Mouse (Mus musculus) lung, adult 2 months (tissue): ENCODE measurements around the gene Tmem178. TPM values are rescaled to one million over a fixed set of nuclear protein-coding genes. Genes with fewer than 3 reads are reported as not detected.
A peak's percentile ranks its signal among the peaks of the same experiment; 100 is the strongest.

ENCODE experiments used
- DNase-seq: peaks from one replicate; pipeline ENCODE4 v3.0.0; 2022
- H3K4me1 ChIP-seq: fragments of 200-500 bp; 2 replicates; pipeline ENCODE4 v1.6.1; 2011; ENCODE audit warnings: low read length; ENCODE audit not compliant: control insufficient read depth, insufficient read depth
- H3K4me3 ChIP-seq: fragments of 200-500 bp; replicated peaks from 2 replicates; pipeline ENCODE3; 2011; ENCODE audit warnings: low read depth, mild to moderate bottlenecking, control low read depth, low read length; ENCODE audit errors: extremely low read depth
- CTCF ChIP-seq: fragments of 200-500 bp; IDR thresholded peaks from 2 replicates; pipeline ENCODE4 v1.5.1; 2011; ENCODE audit warnings: mild to moderate bottlenecking, low read length, control low read depth; ENCODE audit not compliant: insufficient read depth
- POLR2A ChIP-seq: fragments of 200-500 bp; IDR thresholded peaks from 2 replicates; pipeline ENCODE4 v1.6.1; 2011; ENCODE audit warnings: low read depth, mild to moderate bottlenecking, control low read depth, low read length, borderline replicate concordance; ENCODE audit errors: extremely low read depth
- WGBS: fragments of 180-500 bp; shearing (Covaris S2); methylation state at CpG from one replicate; pipeline ENCODE4 v1.1.7; 2018; 5-methylcytosine and 5-hydroxymethylcytosine counted together
- polyA plus RNA-seq: library from polyadenylated mRNA; depleted of rRNA; stranded (reverse); fragments of >200 nt; gene quantifications from 2 replicates; pipeline ENCODE4 v1.2.3, GENCODE M21; 2012

Tmem178 gene
- polyA plus RNA-seq, 1 experiment = 18.5 TPM

DNA sequence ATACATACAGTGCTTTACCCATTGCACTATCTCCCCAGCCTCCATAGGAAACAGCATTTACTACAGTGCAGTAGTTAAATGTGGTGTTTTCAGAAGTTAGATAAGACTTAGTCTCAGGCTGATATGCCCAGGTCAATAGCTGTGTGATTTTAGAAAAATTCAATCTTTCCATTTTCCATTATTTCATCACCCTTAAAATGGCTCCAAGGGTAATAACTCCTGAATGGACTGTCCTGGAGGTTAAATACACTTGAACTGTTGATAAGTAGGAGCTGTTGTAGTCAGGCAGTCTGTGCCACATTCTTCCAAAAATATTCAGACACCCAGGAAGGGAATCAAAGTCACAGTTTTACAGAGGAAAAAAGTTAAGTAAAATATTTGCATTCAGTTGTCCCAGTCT is 25.2 kb upstream of the Tmem178 start:
- no peak for DNase-seq
- TF ChIP-seq CTCF (no peak), POLR2A (no peak)

DNA sequence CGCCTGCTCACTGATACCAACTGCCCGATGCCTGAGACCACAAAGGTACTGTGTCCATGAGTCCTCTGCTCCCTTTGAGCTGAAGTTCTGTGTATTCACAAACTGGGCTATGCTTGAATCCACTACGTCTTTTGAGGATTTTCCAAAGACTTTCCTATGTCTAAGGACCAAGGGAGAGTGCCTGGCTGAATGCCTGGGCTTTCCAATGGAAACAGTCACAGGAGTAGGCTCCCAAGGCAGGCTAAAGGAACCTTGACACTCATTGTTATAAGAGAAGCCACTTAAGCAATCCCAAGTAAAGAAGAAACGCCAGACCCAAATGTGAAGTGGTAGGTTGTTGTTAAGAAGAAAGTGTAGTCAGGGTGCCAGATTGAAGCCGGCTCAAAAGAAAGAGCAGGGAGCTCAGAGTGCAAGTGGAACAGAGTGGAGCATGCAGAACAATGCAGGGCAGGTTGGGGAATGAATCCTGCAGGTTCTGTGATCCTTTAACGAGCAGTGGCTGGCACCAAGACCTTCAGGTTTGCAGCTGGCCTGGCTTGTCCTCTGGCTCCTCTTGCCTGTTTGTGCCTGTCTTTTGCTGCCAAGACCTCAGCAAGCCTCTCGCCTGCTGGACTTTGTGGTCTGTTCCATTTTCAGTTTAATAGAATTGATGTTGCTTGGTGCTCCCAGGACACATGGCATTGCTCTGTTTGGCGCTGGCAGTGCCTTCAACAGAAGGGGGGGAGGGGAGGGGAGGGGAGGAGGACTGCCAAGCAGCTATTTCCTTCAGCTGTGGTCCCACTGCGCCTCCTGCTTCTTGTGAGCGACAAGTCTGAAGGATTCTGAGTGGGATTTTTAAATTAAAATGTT is 22.9 kb upstream of the Tmem178 start:
- WGBS = 51% methylated on average over 10 of the region's 10 CpGs
- no peak overlapping the region for H3K4me3 ChIP-seq
- peak; percentile 27 for DNase-seq
- TF ChIP-seq CTCF = 0 out of 2 replicates have a peak, but pooled peaks have one; percentile 15
- TF ChIP-seq POLR2A = no peak
- H3K4me1 ChIP-seq = peaks cover 4% of the 10 kb centered on the region

More for the DNA sequence above, 25.2 kb upstream of the Tmem178 start:
- H3K4me1 ChIP-seq = peaks cover 4% of the 10 kb centered on the region
- no peak overlapping the region for H3K4me3 ChIP-seq

DNA sequence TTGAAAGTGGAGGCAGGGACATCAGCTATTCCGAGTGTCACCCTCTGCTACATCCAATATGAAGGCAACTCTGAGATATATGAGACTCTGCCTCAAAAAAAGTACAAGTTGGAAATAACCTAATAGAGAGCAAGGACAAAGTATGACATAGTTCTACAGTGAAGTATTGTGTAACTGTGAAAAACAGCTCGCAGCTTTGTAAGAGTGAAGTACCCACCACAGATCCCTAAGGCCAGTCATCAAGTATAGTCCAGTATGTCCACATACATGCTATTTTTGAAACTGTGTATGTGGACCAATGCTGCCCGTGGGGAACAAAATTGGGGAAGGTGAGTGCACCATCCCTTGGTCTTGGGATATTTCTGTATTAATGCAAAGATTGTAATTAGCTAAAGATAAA is 18.9 kb upstream of the Tmem178 start:
- 74% methylated on average over 3 of the region's 3 CpGs for WGBS
- no peak for DNase-seq
- TF ChIP-seq POLR2A = no peak
- no peak for TF ChIP-seq CTCF

DNA sequence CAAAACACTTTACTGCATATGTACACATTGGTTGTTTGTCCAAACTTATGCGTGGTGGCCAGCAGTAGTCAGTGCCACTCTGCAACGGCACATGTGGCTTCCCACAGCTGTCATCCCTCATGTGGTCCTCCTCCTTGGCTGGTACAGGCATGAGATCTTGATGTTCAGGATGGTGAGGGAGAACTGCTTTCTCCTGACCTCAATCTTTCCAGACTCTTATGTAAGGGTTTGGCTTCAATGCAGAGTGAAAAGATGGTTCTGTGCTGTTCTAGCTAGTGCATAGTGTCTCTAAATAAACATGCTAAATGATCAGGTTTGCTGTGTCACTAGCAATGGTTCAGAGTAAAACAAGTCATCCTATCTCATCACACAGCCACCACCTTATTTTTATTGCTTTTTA is 17.3 kb upstream of the Tmem178 start:
- H3K4me1 ChIP-seq = no peaks in the 10 kb centered on the region
- TF ChIP-seq POLR2A (no peak), CTCF (no peak)
- WGBS = 75% methylated on average over 2 of the region's 2 CpGs

More for the DNA sequence above, 18.9 kb upstream of the Tmem178 start:
- Histone ChIP-seq H3K4me1 (peaks cover 4% of the 10 kb centered on the region), H3K4me3 (no peak overlapping the region)

DNA sequence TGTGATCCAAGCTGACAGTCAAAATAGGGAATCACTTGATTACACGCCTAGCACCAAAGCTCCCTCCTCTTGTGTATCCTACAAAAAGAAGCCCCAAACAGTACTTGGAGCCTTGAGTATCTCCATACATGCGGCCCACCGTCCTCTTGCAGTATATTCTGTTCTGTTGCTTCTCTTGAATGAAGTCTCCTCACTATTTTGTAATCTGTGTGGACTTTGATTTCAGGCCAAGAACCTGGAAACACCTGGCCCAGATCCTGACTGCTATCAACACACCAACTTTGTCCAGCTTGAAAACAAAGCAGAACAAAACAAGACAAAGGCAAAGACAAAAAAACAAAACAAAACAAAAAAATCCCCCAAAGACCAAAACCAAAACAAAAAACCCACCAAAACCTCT is 11.7 kb upstream of the Tmem178 start:
- WGBS = 85% methylated on average over 3 of the region's 3 CpGs
- no peak overlapping the region for H3K4me3 ChIP-seq
- H3K4me1 ChIP-seq = peaks cover 8% of the 10 kb centered on the region
- TF ChIP-seq POLR2A (no peak), CTCF (no peak)
- DNase-seq = no peak

More for the DNA sequence above, 17.3 kb upstream of the Tmem178 start:
- no peak overlapping the region for H3K4me3 ChIP-seq
- no peak for DNase-seq

DNA sequence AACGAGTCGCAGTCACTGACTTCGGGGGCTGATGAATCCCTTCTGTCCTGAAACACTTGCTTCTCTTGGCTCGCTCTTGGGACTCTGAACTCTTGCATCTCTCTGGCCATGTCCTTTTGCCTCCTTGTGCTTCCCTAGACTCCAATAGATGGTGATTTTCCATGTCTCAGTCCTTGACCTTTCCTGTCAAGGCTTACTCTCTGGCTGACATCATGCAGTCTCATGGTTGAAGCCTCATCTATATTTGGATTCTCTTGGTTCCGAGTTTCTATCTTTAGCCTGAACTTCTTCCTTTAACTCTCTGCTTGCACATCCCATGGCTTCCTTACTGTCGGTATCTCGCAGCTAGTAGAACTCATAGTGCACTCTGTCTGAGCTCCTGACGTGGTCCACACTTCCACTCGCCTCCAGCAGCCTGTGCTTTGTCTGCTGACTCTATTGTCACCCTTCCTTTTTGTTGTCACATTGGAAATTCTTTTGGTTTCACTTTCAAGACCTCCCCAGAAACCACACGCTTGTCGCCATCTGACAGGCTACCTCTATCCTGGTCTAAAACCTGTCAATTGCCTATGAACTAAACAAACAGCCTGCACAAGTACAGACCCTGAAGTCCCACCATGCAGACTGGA is 10.9 kb upstream of the Tmem178 start:
- WGBS = 41% methylated on average over 11 of the region's 11 CpGs
- no peak for DNase-seq
- H3K4me3 ChIP-seq = no peak overlapping the region
- H3K4me1 ChIP-seq = peaks cover 8% of the 10 kb centered on the region
- no peak for TF ChIP-seq POLR2A
- no peak for TF ChIP-seq CTCF

DNA sequence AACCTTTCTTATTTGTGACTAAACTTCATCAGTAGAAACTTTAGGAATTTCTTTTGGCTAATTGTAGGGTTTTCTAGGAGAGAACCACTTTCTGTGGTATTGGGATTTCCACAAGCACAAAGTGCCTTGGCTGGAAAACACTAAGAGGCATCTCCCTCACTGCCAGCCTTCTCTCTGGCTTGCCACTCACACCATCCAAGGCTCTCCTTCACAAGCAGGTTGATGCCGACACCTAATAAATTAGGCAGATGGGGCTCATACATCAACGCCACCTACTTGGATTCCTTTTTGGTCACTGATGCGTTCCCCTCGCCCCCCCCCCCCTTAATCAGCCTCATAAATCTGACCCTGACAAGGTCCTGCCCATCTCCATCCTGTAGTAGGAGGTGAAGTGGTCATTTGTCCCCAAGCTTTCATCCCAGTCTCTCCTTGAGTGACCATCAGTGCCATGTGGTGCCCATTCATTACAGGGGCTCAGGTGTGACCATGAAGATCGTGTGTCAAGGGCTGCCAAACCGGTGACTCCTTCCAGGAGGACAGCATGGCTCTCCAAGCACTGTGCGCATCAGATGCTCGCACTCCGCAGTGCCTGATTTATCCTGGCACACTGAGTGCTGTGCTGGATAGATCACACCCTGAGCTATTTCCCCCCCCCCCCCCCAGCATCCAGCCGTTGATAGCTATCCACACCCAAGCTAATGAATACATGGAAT is 8.5 kb upstream of the Tmem178 start:
- H3K4me1 ChIP-seq = peaks cover 8% of the 10 kb centered on the region
- no peak for DNase-seq
- WGBS = 66% methylated on average over 10 of the region's 10 CpGs
- TF ChIP-seq POLR2A (no peak), CTCF (no peak)
- H3K4me3 ChIP-seq = no peak overlapping the region

DNA sequence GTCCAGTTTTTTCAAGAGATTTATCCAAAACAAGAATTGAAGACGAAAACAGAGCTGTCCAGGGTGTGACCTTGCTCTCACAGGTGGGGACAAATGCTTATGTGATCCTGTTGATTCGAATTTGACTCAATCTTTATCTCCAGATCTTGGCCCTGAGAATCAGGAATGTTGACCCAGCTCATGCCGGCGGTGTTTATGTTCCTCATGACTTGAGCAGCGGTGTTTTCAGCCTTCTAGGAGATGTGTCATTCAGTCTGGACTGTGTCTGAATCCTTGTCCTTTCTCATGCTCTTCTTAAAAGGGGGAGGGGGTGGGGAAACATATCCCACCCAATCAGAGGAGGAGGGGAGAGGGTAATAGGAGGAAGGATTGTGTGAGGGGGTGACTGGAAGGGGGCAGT is 7.9 kb upstream of the Tmem178 start:
- DNase-seq = no peak
- TF ChIP-seq POLR2A = no peak
- TF ChIP-seq CTCF = no peak
- Histone ChIP-seq H3K4me3 (no peak overlapping the region), H3K4me1 (peaks cover 8% of the 10 kb centered on the region)
- WGBS = 52% methylated on average over 5 of the region's 5 CpGs

DNA sequence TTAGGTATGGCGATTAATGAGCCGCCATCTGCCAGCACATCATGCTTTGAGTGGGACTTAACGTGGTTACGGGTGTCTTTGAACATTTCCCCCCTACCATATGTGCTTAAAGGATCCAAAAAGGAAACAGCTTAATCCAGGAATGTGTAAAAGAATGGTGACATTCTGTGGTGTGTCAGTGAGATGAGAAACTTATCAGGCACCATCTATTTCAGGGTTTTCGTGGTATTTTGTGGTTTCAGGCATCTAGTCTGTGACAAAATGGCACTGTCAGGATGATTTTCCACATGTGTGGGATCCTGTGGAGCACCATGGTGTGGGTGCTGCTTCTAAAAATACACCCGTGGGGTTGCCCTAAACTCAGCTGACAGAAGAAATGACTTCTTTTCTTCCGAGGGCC is 4.6 kb upstream of the Tmem178 start:
- Histone ChIP-seq H3K4me1 (no peaks in the 10 kb centered on the region), H3K4me3 (no peak overlapping the region)
- no peak for TF ChIP-seq POLR2A
- no peak for TF ChIP-seq CTCF
- no peak for DNase-seq
- 86% methylated on average over 7 of the region's 7 CpGs for WGBS
